Mouse (Mus musculus) kidney, postnatal 0 days (tissue): ENCODE results near the gene Fam8a1. TPM values are rescaled to one million over a fixed set of nuclear protein-coding genes. Genes with fewer than 3 reads are reported as not detected.

Source experiments
- ATAC-seq: fragments of 200-750 bp; cut with Nextera tagmentation; replicated peaks from 2 replicates; pipeline ENCODE4 v1.8.0; 2017; ENCODE audit warnings: low read depth, moderate number of reproducible peaks, moderate TSS enrichment, moderate library complexity; ENCODE audit not compliant: low FRiP score
- DNase-seq: peaks from one replicate; pipeline ENCODE4 v3.0.0-alpha.2; 2016; ENCODE audit warnings: low spot score
- H3K27ac ChIP-seq: fragments of 300-500 bp; sonication (generic); 2 replicates; pipeline ENCODE4 v1.5.1; 2014; ENCODE audit warnings: mild to moderate bottlenecking
- H3K27me3 ChIP-seq: fragments of 300-500 bp; sonication (generic); 2 replicates; pipeline ENCODE4 v1.6.1; 2014; ENCODE audit warnings: low read length, mixed read lengths; ENCODE audit not compliant: insufficient read depth
- H3K36me3 ChIP-seq: fragments of 300-500 bp; sonication (generic); 2 replicates; pipeline ENCODE4 v1.6.1; 2014; ENCODE audit warnings: low read length, mixed read lengths; ENCODE audit not compliant: insufficient read depth
- H3K4me1 ChIP-seq: fragments of 300-500 bp; sonication (generic); replicated peaks from 2 replicates; pipeline ENCODE4 v1.6.1; 2014; ENCODE audit warnings: antibody characterized with exemption, low read length, mixed read lengths; ENCODE audit not compliant: insufficient read depth
- H3K4me2 ChIP-seq: fragments of 300-500 bp; sonication (generic); 2 replicates; pipeline ENCODE4 v1.6.1; 2014; ENCODE audit warnings: mild to moderate bottlenecking, low read length, moderate library complexity, mixed read lengths
- H3K4me3 ChIP-seq: fragments of 300-500 bp; sonication (generic); replicated peaks from 2 replicates; pipeline ENCODE4 v1.5.1; 2014; ENCODE audit warnings: low read depth, low read length
- H3K9ac ChIP-seq: fragments of 300-500 bp; sonication (generic); 2 replicates; pipeline ENCODE4 v1.6.1; 2014; ENCODE audit warnings: low read depth, low read length
- H3K9me3 ChIP-seq: fragments of 300-500 bp; sonication (generic); replicated peaks from 2 replicates; pipeline ENCODE4 v1.6.1; 2016; ENCODE audit warnings: low read length, inconsistent platforms, mixed read lengths
- CTCF ChIP-seq: IDR thresholded peaks from 2 replicates; pipeline ENCODE4 v1.5.1; 2016; ENCODE audit warnings: antibody characterized with exemption, low read depth, mild to moderate bottlenecking, moderate library complexity
- WGBS: fragments of 180-500 bp; shearing (Covaris S2); extraction: QIAGEN DNeasy Blood & Tissue Kit; methylation state at CpG from one replicate; pipeline ENCODE4 v1.1.7; 2014; 5-methylcytosine and 5-hydroxymethylcytosine counted together
- polyA plus RNA-seq: library from polyadenylated mRNA; unstranded; fragments of >200 nt; fragmentation: Nextera tagmentation; extraction: Ambion mirVana; gene quantifications from 2 replicates; pipeline ENCODE4 v1.2.1, GENCODE M21; 2015

The Fam8a1 gene
- 11.1 and 13.3 TPM in 2 replicates for polyA plus RNA-seq

DNA sequence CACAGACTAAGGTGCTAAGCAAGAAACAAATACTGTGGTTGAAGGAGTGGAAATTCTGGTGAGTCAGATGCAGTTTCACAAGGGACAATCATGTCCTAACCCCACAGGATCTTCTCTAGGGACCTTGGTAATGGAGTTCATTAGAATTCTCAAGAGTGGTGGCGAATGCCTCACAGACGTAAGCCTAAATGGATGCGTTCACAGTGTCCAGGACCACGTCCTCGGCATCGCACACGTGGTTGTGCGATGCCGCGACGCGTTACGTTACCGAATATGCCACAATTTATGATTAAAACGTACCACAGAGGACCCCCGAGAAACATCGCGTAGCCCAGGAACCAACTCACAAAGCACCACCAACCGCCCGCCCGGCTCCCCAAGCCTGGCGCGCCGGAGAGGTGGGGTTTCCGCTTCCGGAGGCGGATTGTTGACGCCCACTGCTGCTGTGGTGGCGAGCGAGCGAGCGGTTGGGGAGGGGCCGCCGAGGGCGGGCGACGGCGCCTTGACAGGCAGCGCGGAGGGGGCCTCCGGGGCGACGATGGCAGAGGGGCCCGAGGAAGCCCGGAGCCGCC is at the start of gene Fam8a1:
TSS of gene Fam8a1 (plus strand) at position 475 of the 572 bp plus-strand sequence.
- no peak for TF ChIP-seq CTCF
- ATAC-seq (peak; percentile 92), DNase-seq (peak; percentile 91)
- Histone ChIP-seq H3K27me3 (no peaks in the 10 kb centered on the region), H3K4me3 (peak within 1 kb of the TSS; percentile 80), H3K9ac (peak within 1 kb of the TSS; percentile 82), H3K4me2 (peak within 1 kb of the TSS; percentile 92), H3K4me1 (0 out of 2 replicates have a peak, but pooled peaks cover 6% of the 10 kb centered on the region), H3K36me3 (0 out of 2 replicates have a peak, but pooled peaks cover 12% of the 10 kb centered on the region), H3K27ac (peak within 1 kb of the TSS; percentile 58), H3K9me3 (no peaks in the 10 kb centered on the region)
- WGBS = under 1% methylated on average over 45 of the region's 46 CpGs

DNA sequence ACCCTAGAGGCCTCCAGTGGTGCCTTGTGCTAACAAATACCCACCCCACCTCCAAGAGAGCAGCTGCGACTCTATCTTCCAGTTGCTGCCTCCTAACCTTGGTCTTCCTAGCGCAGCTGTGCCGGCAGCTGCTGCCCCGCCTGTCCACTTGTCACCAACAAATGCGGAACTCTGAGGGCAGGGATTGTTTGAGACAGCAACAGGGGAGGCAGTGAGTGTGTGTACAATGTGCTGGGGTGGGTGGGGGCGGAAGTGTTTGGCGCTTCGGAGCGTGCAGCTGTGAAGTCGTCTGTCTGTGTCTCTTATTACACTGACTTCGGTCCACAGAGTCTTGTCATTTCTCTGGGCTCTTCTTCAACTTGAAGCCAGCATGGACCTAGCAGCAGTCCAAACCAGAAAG is 49.7 kb upstream of the Fam8a1 start:
- H3K4me2 ChIP-seq = peak overlapping the region; percentile 44
- no peaks in the 10 kb centered on the region for H3K27me3 ChIP-seq
- WGBS = 15% methylated on average over 11 of the region's 11 CpGs
- no peak overlapping the region for H3K4me3 ChIP-seq
- ATAC-seq (0 out of 2 replicates have a peak, but pooled peaks have one; percentile 33), DNase-seq (peak; percentile 65)
- H3K9ac ChIP-seq = no peak overlapping the region
- no peak overlapping the region for H3K27ac ChIP-seq
- H3K4me1 ChIP-seq = no peaks in the 10 kb centered on the region; the same call in 1 of the 2 replicates
- H3K36me3 ChIP-seq = no peaks in the 10 kb centered on the region
- no peaks in the 10 kb centered on the region for H3K9me3 ChIP-seq
- TF ChIP-seq CTCF = no peak

DNA sequence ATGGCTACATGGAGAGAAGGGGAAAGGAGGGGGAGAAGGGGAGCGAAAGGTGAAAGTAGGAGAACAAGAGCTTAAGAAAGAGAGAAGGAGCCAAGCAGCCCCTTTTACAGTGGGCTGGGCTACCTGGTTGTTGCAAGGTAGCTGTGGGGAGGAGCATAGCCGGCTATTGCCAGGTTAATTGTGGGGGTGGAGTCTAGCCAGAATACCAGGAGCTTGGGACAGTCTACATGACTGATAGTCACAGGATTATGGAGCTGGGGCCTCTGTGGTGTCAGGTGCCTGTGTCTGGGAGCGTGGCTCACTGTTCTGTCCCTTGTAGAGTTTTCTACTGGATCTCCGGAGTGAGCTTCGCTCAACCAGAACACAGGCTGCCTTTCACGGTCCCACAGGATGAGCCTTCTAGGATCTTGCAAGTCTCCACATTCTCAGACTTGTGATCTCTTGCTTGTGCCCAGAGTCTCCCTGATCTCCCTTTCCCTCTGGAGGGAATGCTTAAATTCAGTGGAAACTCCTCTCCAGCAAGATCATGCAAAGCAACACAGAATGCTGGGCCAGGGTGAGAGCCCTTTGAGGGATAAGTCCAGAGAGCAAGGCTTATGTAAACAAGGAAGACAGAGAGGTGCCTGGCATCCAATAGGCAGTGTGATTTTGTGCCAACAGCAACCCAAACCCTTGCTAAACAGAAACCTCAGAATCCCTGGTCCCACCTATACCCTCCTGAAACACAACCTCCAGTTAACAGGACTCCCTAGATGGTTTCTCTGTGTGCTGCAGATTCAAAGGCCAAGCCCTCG is 48.2 kb upstream of the Fam8a1 start:
- Histone ChIP-seq H3K36me3 (no peaks in the 10 kb centered on the region), H3K4me2 (no peak overlapping the region), H3K9me3 (no peaks in the 10 kb centered on the region), H3K27me3 (no peaks in the 10 kb centered on the region), H3K27ac (no peak overlapping the region), H3K9ac (no peak overlapping the region), H3K4me1 (no peaks in the 10 kb centered on the region; the same call in 1 of the 2 replicates), H3K4me3 (no peak overlapping the region)
- ATAC-seq (no peak), DNase-seq (no peak)
- TF ChIP-seq CTCF = no peak
- 54% methylated on average over 7 of the region's 7 CpGs for WGBS

DNA sequence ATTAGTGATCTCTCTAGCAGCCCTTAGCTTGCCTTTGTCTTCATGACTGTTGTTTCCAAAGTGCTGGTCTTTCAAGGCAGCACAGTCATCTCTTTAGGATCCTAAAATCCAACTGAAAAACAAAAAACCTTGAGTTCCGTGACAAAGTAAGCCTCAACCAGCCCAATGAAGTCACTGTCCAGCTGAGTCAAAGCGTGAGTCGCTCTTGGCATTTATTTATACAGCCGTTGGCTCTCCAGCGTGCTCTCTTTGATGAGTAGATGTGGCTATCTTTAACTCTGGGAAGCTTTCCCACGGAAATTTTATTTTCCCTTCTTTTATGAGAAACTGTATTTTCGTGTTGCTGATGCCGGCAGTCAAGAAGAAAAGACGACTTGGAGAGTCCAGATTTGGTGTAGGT is 42.7 kb upstream of the Fam8a1 start:
- DNase-seq (no peak), ATAC-seq (no peak)
- Histone ChIP-seq H3K4me2 (no peak overlapping the region), H3K4me3 (no peak overlapping the region), H3K4me1 (no peaks in the 10 kb centered on the region), H3K9ac (no peak overlapping the region), H3K9me3 (no peaks in the 10 kb centered on the region), H3K36me3 (no peaks in the 10 kb centered on the region), H3K27ac (no peak overlapping the region), H3K27me3 (no peaks in the 10 kb centered on the region)
- no peak for TF ChIP-seq CTCF
- WGBS = 69% methylated on average over 9 of the region's 9 CpGs

GRCm38 (mm10) chr13:46627841-46628240 is 41.5 kb upstream of the Fam8a1 start:
- H3K27ac ChIP-seq = no peak overlapping the region
- H3K4me3 ChIP-seq = no peak overlapping the region
- H3K4me1 ChIP-seq = no peaks in the 10 kb centered on the region
- H3K27me3 ChIP-seq = no peaks in the 10 kb centered on the region
- no peak overlapping the region for H3K9ac ChIP-seq
- H3K36me3 ChIP-seq = no peaks in the 10 kb centered on the region
- WGBS = 67% methylated on average over 10 of the region's 10 CpGs
- no peaks in the 10 kb centered on the region for H3K9me3 ChIP-seq
- H3K4me2 ChIP-seq = no peak overlapping the region
- no peak for TF ChIP-seq CTCF
- no peak for ATAC-seq
- peak; percentile 12 for DNase-seq

DNA sequence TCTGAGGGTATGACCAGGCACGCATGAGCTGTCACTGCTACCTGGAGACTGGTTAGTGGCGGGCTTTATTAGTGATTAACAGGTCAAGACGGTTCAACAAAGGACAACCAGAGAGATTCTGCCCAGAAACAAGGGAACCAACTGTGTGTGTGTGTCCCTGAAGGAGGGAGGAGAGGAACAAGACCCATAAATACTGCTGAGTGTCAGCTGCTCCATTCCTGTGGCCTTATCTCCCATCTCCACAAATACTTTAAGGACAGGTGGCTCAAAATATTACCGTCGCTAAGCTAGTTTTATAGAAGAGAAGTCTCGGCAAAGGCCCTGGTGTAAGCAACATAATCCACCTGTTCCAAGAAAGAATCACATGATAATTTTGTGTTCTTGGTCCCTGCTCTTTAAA is 39.9 kb upstream of the Fam8a1 start:
- no peaks in the 10 kb centered on the region for H3K36me3 ChIP-seq
- WGBS = 67% methylated on average over 6 of the region's 6 CpGs

More for the DNA sequence above, 39.9 kb upstream of the Fam8a1 start:
- no peak overlapping the region for H3K9ac ChIP-seq
- ATAC-seq (no peak), DNase-seq (no peak)
- H3K9me3 ChIP-seq = no peaks in the 10 kb centered on the region
- H3K27ac ChIP-seq = no peak overlapping the region
- no peaks in the 10 kb centered on the region for H3K4me1 ChIP-seq
- H3K4me2 ChIP-seq = no peak overlapping the region
- no peak for TF ChIP-seq CTCF
- H3K4me3 ChIP-seq = no peak overlapping the region
- H3K27me3 ChIP-seq = no peaks in the 10 kb centered on the region
